Mouse (Mus musculus): ENCODE measurements around the gene Rsg1. TPM values are rescaled to one million over a fixed set of nuclear protein-coding genes. Genes with fewer than 3 reads are reported as not detected.
A peak's percentile ranks its signal among the peaks of the same experiment; 100 is the strongest.

Gene Rsg1
- polyA plus RNA-seq, 1 experiment from 2014 or later, result 8.9 TPM

DNA sequence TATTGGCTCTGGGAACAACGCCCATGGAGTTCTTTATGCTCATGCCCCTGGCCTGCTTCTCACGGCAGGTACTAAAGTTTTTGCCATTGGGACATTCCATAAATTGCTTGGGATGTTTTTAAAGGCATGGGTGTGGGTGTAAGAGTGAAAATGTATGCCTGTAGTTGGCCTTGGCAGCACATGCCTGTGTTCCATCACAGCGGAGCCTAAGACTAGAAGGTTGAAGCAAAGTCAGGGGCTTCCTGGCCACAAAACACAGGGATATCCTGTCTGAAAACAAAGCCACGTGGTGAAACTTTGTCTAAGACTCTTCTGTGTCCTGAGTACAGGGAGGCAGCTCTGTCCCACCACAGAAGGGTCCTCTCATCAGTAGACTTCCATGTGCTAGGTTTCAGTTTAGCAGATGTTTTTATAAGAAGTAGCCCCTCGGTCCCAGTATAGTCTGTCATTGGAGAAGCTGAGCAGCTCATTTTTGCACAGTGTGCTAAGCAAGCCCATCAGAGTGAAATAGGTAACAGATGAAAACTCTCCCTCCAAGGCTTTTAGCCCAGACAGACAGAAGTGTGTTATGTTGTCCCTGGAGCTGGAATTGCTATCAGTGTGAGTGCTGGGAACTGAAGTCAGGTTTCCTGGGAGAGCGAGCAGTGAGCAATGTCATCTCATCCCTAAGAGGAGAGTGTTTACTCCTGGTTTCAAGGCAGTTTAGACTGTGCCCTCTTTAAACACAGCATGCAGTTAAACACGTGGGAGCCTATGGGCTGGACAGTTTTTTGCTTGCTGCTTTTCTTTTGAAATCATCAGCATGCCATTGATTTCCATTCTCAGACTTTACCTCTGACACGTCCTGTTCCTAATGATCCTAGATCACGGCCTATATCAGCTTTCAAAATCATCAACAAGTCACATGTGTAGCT is 26.6 kb upstream of the Rsg1 start:
- H3K27me3 ChIP-seq (replicated peaks), result no peaks in the 10 kb centered on the region
- no peaks in the 10 kb centered on the region for H3K9me3 ChIP-seq (replicated peaks)
- no peak for ATAC-seq (ENCODE audit: low FRiP score)
- H3K27ac ChIP-seq (replicated peaks), result no peak overlapping the region; the same call in 1 of the 2 replicates
- H3K36me3 ChIP-seq, result peaks cover 35% of the 10 kb centered on the region
- no peak overlapping the region for H3K4me2 ChIP-seq
- H3K9ac ChIP-seq (replicated peaks), result no peak overlapping the region
- WGBS, result 77% methylated on average over 9 of the region's 9 CpGs
- H3K4me3 ChIP-seq (replicated peaks), result no peak overlapping the region
- H3K4me1 ChIP-seq, result peaks cover 15% of the 10 kb centered on the region

DNA sequence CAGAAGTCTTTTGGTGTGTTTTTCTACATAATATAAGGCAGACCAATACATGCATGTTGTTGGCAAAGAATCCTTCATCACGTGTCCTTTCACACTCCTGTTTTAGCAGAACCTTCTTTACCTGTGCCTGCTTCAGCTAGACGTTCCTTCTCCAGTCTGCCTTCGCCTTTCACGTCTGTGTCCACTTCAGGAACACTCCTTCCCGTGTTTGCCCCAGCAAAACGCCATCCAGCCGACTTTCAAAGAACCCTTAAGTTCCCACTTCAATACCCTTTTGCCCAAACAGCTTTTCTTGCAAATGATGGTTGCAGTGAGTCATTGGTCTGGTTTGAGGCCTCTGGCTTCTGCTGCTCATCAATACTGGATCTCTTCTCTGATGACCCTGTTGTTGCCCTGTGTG is 22.5 kb upstream of the Rsg1 start:
- H3K4me3 ChIP-seq (replicated peaks), result no peak overlapping the region
- H3K9me3 ChIP-seq (replicated peaks), result no peaks in the 10 kb centered on the region
- WGBS, result 95% methylated on average over 7 of the region's 7 CpGs
- no peak overlapping the region for H3K27ac ChIP-seq (replicated peaks)
- ATAC-seq (ENCODE audit: low FRiP score), result no peak
- peaks cover 40% of the 10 kb centered on the region for H3K36me3 ChIP-seq
- no peak overlapping the region for H3K4me2 ChIP-seq
- no peak overlapping the region for H3K9ac ChIP-seq (replicated peaks)
- H3K27me3 ChIP-seq (replicated peaks), result no peaks in the 10 kb centered on the region
- peaks cover 9% of the 10 kb centered on the region; the same call in 1 of the 2 replicates for H3K4me1 ChIP-seq

DNA sequence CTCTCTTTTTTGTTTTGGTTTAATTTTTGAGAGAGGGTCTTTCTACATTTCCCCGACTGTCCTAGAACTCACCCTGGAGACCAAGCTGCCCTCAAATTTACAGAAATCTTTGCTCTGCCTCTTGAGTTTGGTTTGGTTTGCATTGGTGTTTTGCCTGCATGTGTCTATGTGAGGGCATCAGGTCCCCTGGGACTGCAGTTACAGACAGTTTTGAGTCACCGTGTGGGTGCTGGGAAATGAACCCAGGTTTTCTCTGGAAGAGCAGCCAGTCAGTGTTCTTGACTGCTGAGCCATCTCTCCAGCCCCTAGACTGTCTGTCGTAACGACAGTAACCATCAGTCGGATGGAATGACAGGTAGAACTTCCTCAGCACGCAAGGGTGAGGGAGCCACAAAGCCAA is 19.2 kb upstream of the Rsg1 start:
- Histone ChIP-seq H3K4me3 (replicated peaks) (no peak overlapping the region), H3K27me3 (replicated peaks) (no peaks in the 10 kb centered on the region), H3K4me2 (no peak overlapping the region), H3K36me3 (peaks cover 60% of the 10 kb centered on the region), H3K9me3 (replicated peaks) (no peaks in the 10 kb centered on the region), H3K27ac (replicated peaks) (no peak overlapping the region), H3K9ac (replicated peaks) (no peak overlapping the region), H3K4me1 (no peaks in the 10 kb centered on the region)
- WGBS, result 96% methylated on average over 6 of the region's 6 CpGs
- no peak for ATAC-seq (ENCODE audit: low FRiP score)

DNA sequence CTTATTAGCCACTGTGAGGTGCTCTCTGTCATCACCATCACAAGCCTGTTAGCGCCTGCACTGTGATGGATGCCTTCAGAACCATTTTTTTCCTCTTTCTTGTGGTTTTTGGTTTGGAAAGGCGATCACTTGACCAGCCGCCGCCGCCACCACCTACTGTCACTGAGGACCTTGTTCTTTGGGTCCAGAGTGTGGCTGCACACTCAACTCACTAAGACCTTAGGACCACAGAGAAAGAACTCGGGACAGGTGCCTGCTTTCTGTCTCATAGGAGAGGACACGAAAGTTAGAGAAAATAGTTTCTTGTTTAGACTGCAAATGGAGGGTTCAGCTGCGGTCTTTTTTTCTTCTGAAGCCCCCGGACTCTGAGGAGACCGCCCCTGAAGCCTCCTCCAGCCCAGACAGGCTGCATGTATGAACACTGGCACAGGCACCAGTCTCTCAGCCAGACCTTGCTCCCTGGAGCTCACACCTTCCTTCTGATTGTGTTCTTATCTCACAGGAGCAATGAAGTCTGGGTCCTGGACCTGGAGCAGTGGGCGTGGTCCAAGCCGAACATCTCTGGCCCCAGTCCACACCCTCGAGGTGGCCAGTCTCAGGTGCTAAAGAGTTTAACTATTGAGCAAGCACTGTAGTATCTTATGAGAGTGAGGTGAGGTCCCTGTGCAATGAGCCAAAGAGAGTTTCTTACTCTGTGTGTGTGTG is 16.6 kb upstream of the Rsg1 start:
- Histone ChIP-seq H3K4me1 (no peaks in the 10 kb centered on the region), H3K4me3 (replicated peaks) (no peak overlapping the region), H3K4me2 (no peak overlapping the region), H3K27me3 (replicated peaks) (no peaks in the 10 kb centered on the region), H3K36me3 (peaks cover 73% of the 10 kb centered on the region), H3K9ac (replicated peaks) (no peak overlapping the region), H3K27ac (replicated peaks) (no peak overlapping the region), H3K9me3 (replicated peaks) (no peaks in the 10 kb centered on the region)
- WGBS, result 96% methylated on average over 13 of the region's 13 CpGs
- ATAC-seq (ENCODE audit: low FRiP score), result no peak

DNA sequence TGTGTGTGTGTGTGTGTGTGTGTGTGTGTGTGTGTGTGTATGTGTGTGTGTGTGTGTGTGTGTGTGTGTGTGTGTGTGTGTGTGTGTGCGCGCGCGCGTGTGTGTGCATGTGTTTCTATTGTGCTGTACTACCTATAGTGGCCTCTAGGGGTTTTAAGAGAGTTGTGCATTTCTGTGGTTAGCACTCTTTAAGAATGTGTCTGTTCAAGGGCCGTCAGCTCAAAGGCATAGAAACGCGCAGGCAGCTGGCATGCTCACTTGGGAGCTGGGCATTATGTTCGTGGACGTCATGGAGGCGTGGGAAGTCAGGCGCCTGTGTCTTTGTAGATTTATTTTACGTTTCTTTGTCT is 16.1 kb upstream of the Rsg1 start:
- Histone ChIP-seq H3K4me2 (no peak overlapping the region), H3K27me3 (replicated peaks) (no peaks in the 10 kb centered on the region), H3K9me3 (replicated peaks) (no peaks in the 10 kb centered on the region), H3K4me1 (no peaks in the 10 kb centered on the region), H3K9ac (replicated peaks) (no peak overlapping the region), H3K27ac (replicated peaks) (no peak overlapping the region), H3K4me3 (replicated peaks) (no peak overlapping the region), H3K36me3 (peaks cover 77% of the 10 kb centered on the region)
- no peak for ATAC-seq (ENCODE audit: low FRiP score)
- 90% methylated on average over 13 of the region's 13 CpGs for WGBS

DNA sequence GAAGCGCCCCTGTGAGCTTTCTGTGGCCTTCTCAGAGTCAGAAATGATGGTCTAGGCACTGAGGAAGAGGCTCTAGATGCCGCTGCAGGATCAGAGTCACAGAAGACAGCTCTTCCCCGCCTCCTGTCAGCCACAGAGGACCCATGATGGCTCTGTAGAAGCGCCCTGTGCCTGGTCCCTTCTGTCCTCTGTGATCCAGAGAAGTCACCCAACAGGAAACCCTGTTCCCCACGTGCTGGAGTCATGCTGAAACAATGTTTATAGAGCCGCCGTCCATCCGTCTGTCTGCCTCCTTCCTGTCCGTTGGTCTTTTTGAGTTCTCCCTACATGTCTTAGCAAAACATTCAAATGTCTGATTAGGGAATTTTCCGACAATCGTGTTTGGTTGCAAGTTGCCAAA is 12.8 kb upstream of the Rsg1 start:
- Histone ChIP-seq H3K27ac (replicated peaks) (no peak overlapping the region), H3K4me3 (replicated peaks) (no peak overlapping the region), H3K4me2 (no peak overlapping the region), H3K9me3 (replicated peaks) (no peaks in the 10 kb centered on the region), H3K9ac (replicated peaks) (no peak overlapping the region), H3K27me3 (replicated peaks) (no peaks in the 10 kb centered on the region), H3K4me1 (peaks cover 4% of the 10 kb centered on the region; the same call in 1 of the 2 replicates), H3K36me3 (peaks cover 77% of the 10 kb centered on the region)
- 85% methylated on average over 11 of the region's 11 CpGs for WGBS
- ATAC-seq (ENCODE audit: low FRiP score), result no peak

DNA sequence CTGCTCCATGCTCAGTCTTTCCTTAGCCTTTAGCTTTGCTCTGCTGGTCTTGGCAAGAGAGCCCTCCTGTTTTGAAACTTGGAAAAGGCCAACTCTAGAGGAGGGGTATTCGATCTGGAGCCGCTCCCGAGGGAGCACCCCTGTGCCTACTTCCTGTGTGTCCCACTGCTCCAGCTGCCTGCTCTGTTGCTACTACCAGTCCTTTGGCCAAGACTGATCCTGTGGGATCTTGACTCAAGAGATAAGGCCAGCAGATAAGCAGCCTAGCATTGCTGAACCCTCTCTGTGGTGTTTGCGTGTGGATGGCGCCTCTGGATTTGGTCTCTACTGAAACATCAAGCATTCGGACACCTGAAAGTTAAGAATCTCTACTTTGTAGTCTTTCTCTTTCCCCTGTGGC is 11.6 kb upstream of the Rsg1 start:
- H3K4me1 ChIP-seq, result peaks cover 4% of the 10 kb centered on the region; the same call in 1 of the 2 replicates
- 93% methylated on average over 6 of the region's 6 CpGs for WGBS

DNA sequence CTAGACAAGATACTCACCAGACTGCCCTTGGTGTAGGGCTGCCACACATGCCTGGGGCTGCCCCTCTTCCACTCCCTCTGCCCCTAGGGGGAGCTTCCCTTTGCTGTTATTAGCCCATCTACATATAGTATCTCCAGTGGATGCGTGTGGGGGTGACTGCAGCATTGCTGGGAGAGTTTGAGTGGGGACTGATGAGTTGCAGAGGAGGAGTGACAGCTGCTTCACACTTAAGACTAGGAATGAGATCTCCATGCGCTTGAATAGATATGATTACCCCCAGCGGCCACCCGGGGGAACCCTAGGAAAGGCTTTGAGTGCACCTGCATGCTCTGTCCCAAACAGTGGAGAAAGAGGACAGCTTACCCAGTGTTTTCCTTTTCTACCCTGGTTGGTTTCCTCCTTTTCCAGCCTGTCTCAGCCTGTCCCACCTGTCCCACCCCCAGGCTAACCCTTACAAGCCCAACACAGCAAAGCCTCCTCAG is 9.1 kb upstream of the Rsg1 start:
- 80% methylated on average over 4 of the region's 4 CpGs for WGBS
- no peak overlapping the region for H3K4me2 ChIP-seq
- ATAC-seq (ENCODE audit: low FRiP score), result no peak

More for the DNA sequence above, 11.6 kb upstream of the Rsg1 start:
- Histone ChIP-seq H3K36me3 (peaks cover 67% of the 10 kb centered on the region), H3K27me3 (replicated peaks) (no peaks in the 10 kb centered on the region), H3K9me3 (replicated peaks) (no peaks in the 10 kb centered on the region), H3K4me2 (no peak overlapping the region), H3K4me3 (replicated peaks) (no peak overlapping the region), H3K27ac (replicated peaks) (no peak overlapping the region), H3K9ac (replicated peaks) (no peak overlapping the region)
- no peak for ATAC-seq (ENCODE audit: low FRiP score)

DNA sequence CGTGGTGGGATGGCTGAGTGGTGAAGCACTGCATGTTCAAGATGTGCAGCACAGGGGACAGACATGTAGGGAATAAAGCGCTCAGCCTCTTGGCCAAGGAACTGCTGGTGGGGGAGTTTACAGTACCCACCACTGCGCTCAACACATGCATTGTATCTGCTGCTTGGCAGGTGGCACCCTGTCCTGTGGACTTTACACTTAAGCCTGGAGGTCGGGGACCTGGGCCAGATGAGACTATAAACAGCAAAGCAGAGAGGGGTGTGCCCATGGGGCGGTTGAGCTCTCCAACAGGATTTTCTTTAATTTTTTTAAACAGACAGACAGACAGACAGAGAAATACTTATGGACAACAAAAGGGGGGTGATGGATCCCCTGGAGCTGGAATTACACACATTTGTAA is 6.7 kb upstream of the Rsg1 start:
- Histone ChIP-seq H3K4me2 (no peak overlapping the region), H3K4me3 (replicated peaks) (no peak overlapping the region), H3K27ac (replicated peaks) (no peak overlapping the region), H3K4me1 (peaks cover 9% of the 10 kb centered on the region), H3K36me3 (peaks cover 26% of the 10 kb centered on the region), H3K27me3 (replicated peaks) (no peaks in the 10 kb centered on the region), H3K9ac (replicated peaks) (no peak overlapping the region), H3K9me3 (replicated peaks) (no peaks in the 10 kb centered on the region)
- no peak for ATAC-seq (ENCODE audit: low FRiP score)
- 91% methylated on average over 5 of the region's 5 CpGs for WGBS

More for the DNA sequence above, 9.1 kb upstream of the Rsg1 start:
- Histone ChIP-seq H3K36me3 (peaks cover 51% of the 10 kb centered on the region), H3K27ac (replicated peaks) (no peak overlapping the region), H3K4me3 (replicated peaks) (no peak overlapping the region), H3K27me3 (replicated peaks) (no peaks in the 10 kb centered on the region), H3K4me1 (peaks cover 4% of the 10 kb centered on the region; the same call in 1 of the 2 replicates), H3K9ac (replicated peaks) (no peak overlapping the region), H3K9me3 (replicated peaks) (no peaks in the 10 kb centered on the region)

DNA sequence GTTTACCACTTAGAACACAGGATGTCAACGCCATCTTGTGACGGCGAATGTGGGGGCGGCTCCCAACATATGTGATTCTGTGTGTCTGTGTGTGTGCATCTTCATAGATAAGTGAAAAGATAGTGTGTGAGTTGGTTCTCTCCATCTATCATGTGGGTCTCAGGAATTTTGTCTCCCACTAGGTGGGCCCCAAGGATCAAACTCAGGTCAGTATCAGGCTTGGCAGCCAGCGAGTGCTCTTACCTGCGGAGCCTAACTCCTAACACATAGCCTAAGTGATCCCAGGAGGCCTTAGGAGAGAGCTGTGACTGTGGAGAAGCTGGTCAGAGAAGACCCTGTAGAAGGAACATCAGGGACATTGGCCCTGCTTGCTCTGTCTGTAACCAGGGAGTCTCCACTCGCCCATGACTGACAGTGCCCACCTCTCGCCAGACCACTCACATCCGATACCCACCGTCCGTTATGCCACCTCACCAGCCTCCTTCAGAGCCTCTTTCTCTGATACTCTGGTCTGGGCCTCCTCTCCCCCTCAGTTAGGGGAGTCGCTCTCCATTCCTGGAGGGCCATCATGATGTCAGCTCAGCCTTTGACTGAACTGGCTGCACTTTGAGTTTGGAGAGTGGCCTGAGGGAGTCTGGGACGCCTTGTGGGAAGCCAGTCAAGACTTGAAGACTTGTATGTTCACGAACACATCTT is 3.1 kb upstream of the Rsg1 start:
- Histone ChIP-seq H3K36me3 (no peaks in the 10 kb centered on the region), H3K27me3 (replicated peaks) (no peaks in the 10 kb centered on the region), H3K27ac (replicated peaks) (peak overlapping the region; percentile 62), H3K9ac (replicated peaks) (0 out of 2 replicates have a peak overlapping the region, but pooled peaks have one; percentile 26), H3K4me1 (peaks cover 21% of the 10 kb centered on the region), H3K4me3 (replicated peaks) (peak overlapping the region; percentile 36), H3K9me3 (replicated peaks) (no peaks in the 10 kb centered on the region), H3K4me2 (peak overlapping the region; percentile 54)
- 72% methylated on average over 14 of the region's 14 CpGs for WGBS
- ATAC-seq (ENCODE audit: low FRiP score), result peak; percentile 21; the same call in 1 of the 2 replicates

DNA sequence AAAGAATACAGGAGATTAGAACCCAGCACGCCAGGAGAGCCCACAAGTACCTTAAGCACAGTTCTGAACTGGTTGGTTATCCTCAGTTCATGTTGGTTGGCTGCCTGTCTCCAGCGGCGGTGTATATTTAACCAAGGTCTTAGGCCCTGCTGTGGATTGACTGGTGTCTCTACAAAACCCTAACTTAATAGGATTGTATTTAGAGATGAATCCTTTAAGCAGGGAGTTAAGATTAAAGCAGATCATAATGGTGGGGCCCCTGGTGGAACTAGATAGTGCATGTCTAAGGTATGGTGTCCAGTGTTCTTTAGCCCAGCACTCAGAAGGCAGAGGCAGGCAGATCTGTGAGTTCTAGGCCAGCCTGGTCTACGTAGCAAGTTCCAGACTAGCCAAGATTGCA is 2.1 kb upstream of the Rsg1 start:
- no peaks in the 10 kb centered on the region for H3K36me3 ChIP-seq
- no peaks in the 10 kb centered on the region for H3K27me3 ChIP-seq (replicated peaks)
- H3K4me3 ChIP-seq (replicated peaks), result no peak overlapping the region
- 93% methylated on average over 4 of the region's 4 CpGs for WGBS
- H3K4me1 ChIP-seq, result peaks cover 21% of the 10 kb centered on the region
- no peak overlapping the region for H3K27ac ChIP-seq (replicated peaks)
- H3K9me3 ChIP-seq (replicated peaks), result no peaks in the 10 kb centered on the region
- ATAC-seq (ENCODE audit: low FRiP score), result no peak
- no peak overlapping the region for H3K4me2 ChIP-seq
- H3K9ac ChIP-seq (replicated peaks), result no peak overlapping the region
